Mouse (Mus musculus) layer of hippocampus, postnatal 14 days (tissue): Measurements from ENCODE around the gene Pkd1l1. TPM values are rescaled to one million over a fixed set of nuclear protein-coding genes. Genes with fewer than 3 reads are reported as not detected.

Source experiments
- total RNA-seq, 2 experiments: library from RNA; stranded (reverse); gene quantifications; 2 replicates each; pipeline ENCODE4 v1.2.3; 2021

Gene Pkd1l1
- total RNA-seq, 2 experiments from 2014 or later: 0.16 to 0.24 TPM

Other genes starting within 250 kb of the Pkd1l1 start
- 10 to 100 TPM; 11.4 to 12.7 TPM for gene Hus1, start 37.9 kb upstream of the Pkd1l1 start, total RNA-seq
- gene Gm11992, start 75.3 kb upstream of the Pkd1l1 start, total RNA-seq: 1 to 10 TPM; 1.4 to 2.0 TPM
- gene Sun3, start 75.7 kb upstream of the Pkd1l1 start, total RNA-seq: under 1 TPM; 0.43 to 0.55 TPM
- 1 to 10 TPM; 1.5 to 2.3 TPM for gene Upp1, start 144.8 kb upstream of the Pkd1l1 start, total RNA-seq
- under 1 TPM; 0.07 to 0.09 TPM for gene Abca13, start 218.7 kb upstream of the Pkd1l1 start, total RNA-seq